In the genomic region with DNA sequence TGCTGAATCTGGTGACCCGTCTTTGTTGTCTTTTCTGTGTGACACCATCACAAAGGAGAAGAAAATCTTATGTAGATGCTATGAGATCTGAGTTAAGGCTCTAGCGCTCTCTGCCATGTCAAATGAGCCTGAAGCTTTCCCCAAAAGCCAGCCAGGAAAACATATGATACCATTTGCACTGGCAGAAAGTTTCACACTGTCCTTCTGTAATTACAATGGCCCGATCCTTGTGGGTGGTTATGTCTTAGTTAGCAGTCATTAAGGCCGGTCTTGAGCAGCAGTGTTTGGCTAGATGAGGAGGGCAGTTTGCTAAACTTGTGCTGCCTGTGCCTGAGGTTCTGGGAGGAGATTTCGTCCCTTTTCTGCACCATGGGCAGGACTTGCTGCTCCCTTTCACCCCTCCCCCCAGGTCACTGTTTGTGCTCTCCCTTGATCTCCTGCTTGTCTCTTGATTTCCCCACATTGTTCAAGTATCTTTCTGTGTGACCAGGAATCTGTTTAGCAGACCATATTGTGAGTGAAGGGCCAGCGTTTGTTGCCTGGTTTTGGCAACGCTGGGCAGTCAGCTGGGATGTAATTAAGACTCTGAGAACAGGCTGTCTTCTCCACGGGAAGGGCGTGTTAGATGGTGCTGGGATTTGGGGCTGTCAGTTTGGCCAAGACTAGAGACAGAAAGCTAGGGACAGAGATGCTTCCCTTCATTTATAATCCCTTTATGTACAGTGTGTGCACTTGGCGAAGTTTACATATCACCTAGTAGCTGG, we compare ENCODE assay signal across 10 mouse cellular contexts.
A peak's percentile ranks its signal among the peaks of the same experiment; 100 is the strongest.
DNase-seq lines count a peak whose midpoint lies in the region; ATAC-seq and TF ChIP-seq lines count a peak whose summit lies in the region.
"Had no signal": no experiment of that assay in that cellular context is flagged by ENCODE, and none has a peak within 500 bp of the region (broad histone marks: within the 10 kb centered on the region; RNA-seq: fewer than 3 reads in every experiment).

No protein-coding gene starts in this region.

- H3K79me2 ChIP-seq in heart, adult 2 months (replicated peaks; ENCODE audit: control insufficient read depth, insufficient read depth, low read length) = peaks cover 2% of the 10 kb centered on the region; the same call in 1 of the 2 replicates

- H3K27ac ChIP-seq in brown adipose tissue, adult 24 weeks (replicated peaks; ENCODE audit: low read depth, low read length) = peak overlapping the region; percentile 30
- peak overlapping the region; percentile 47 for H3K27ac ChIP-seq in heart, adult 2 months
- H3K27ac ChIP-seq in kidney, embryonic 14.5 days (ENCODE audit: low read depth, low read length) = no peak overlapping the region
- H3K27ac ChIP-seq: limb, embryonic 13.5 days had no signal

- no peak for TF ChIP-seq CTCF in heart, adult 2 months (IDR thresholded peaks at IDR 0.05)

- 40% methylated on average over 10 of the region's 10 CpGs for WGBS in heart, adult 2 months
- WGBS in kidney, embryonic 14.5 days = 47% methylated on average over 10 of the region's 10 CpGs

- TF ChIP-seq POLR2A in heart, adult 2 months (IDR thresholded peaks at IDR 0.05; ENCODE audit: insufficient read depth, low read depth, low read length) = 0 out of 2 replicates have a peak, but pooled peaks have one; percentile 20

- peak; percentile 79 for DNase-seq in gastrocnemius, adult 18-20 months (ENCODE audit: low spot score)
- no peak for DNase-seq in gastrocnemius, postnatal 10 days
- peak; percentile 46 to 58 for DNase-seq in heart, adult 2 months
- DNase-seq in left cerebral cortex, postnatal 4 days = peak; percentile 82
- DNase-seq in natural killer cell, adult 2 months (ENCODE audit: low spot score in 2 of 2) = no peak
- no peak for DNase-seq in adipocyte (ENCODE audit: low spot score)
- DNase-seq: adrenal gland, postnatal 14 days had no signal

- no peak overlapping the region for H3K9ac ChIP-seq in heart, adult 2 months (ENCODE audit: low read depth, low read length)
- no peak overlapping the region for H3K9ac ChIP-seq in kidney, embryonic 14.5 days (ENCODE audit: low read depth, low read length)
- H3K9ac ChIP-seq: limb, embryonic 13.5 days had no signal

- no peaks in the 10 kb centered on the region for H3K27me3 ChIP-seq in heart, adult 2 months (ENCODE audit: control insufficient read depth, insufficient read depth, low read length)
- no peaks in the 10 kb centered on the region for H3K27me3 ChIP-seq in kidney, embryonic 14.5 days (ENCODE audit: control insufficient read depth, insufficient read depth, low read length)

- ATAC-seq in kidney, embryonic 14.5 days (ENCODE audit: low FRiP score, low TSS enrichment) = no peak

- intact Hi-C loops in heart, adult 2 months (cut with DNase I) = no loop called here
- intact Hi-C loops in left cerebral cortex, postnatal 4 days (cut with DNase I) = no loop called here

- H3K4me2 ChIP-seq in kidney, embryonic 14.5 days (replicated peaks; ENCODE audit: low read depth, low read length) = no peak overlapping the region
- H3K4me2 ChIP-seq: limb, embryonic 13.5 days had no signal

- H3K4me1 ChIP-seq in brown adipose tissue, adult 24 weeks (ENCODE audit: control insufficient read depth, insufficient read depth, insufficient read length, low read length) = peaks cover 41% of the 10 kb centered on the region
- peaks cover 23% of the 10 kb centered on the region for H3K4me1 ChIP-seq in heart, adult 2 months (ENCODE audit: control insufficient read depth, insufficient read depth, low read length)
- no peaks in the 10 kb centered on the region for H3K4me1 ChIP-seq in kidney, embryonic 14.5 days (ENCODE audit: control insufficient read depth, insufficient read depth, low read length)

- no peak overlapping the region for H3K4me3 ChIP-seq in brown adipose tissue, adult 24 weeks (ENCODE audit: insufficient read depth, low read depth, low read length)
- no peak overlapping the region for H3K4me3 ChIP-seq in heart, adult 2 months
- H3K4me3 ChIP-seq in kidney, embryonic 14.5 days (ENCODE audit: low read length) = no peak overlapping the region
- H3K4me3 ChIP-seq: limb, embryonic 13.5 days had no signal

- peaks cover 3% of the 10 kb centered on the region; the same call in 1 of the 2 replicates for H3K36me3 ChIP-seq in heart, adult 2 months (ENCODE audit: control insufficient read depth, insufficient read depth, low read length)
- no peaks in the 10 kb centered on the region for H3K36me3 ChIP-seq in kidney, embryonic 14.5 days (ENCODE audit: control insufficient read depth, insufficient read depth, low read length)
- H3K36me3 ChIP-seq: limb, embryonic 13.5 days had no signal

- peak; percentile 91 for TF ChIP-seq EP300 in heart, adult 2 months (IDR thresholded peaks at IDR 0.05; ENCODE audit: insufficient read depth, low read depth, low read length)

- H3K9me3 ChIP-seq in kidney, embryonic 14.5 days (ENCODE audit: control insufficient read depth, low read length) = no peaks in the 10 kb centered on the region
- H3K9me3 ChIP-seq: limb, embryonic 13.5 days had no signal

Comparison
In these comparisons a context has a peak if more than half of its experiments do, and no peak if none do; other contexts are left out.
1. DNase-seq: peak in gastrocnemius, adult 18-20 months (single experiment), heart, adult 2 months (2 of 2) and left cerebral cortex, postnatal 4 days (single experiment); none in gastrocnemius, postnatal 10 days (single experiment), natural killer cell, adult 2 months (0 of 2) and adipocyte (single experiment).